Mouse (Mus musculus) lung, adult 18-20 months (tissue): Measurements from ENCODE around the gene Sowahb.
A peak's percentile ranks its signal among the peaks of the same experiment; 100 is the strongest.

Experiments
- DNase-seq, 2 experiments: peaks; one replicate each; pipeline ENCODE4 v3.0.0; 2022; ENCODE audit warnings: mixed read lengths in 2 of 2

Gene Sowahb

GRCm38 (mm10) chr5:93000774-93001757 is 43.8 kb downstream of the Sowahb start:
- DNase-seq: peak; percentile 43 to 56

- no peak for DNase-seq
Measured at GRCm38 (mm10) chr5:93000060-93000459, 44.8 kb downstream of the Sowahb start.

GRCm38 (mm10) chr5:92998494-92999016 is 46.3 kb downstream of the Sowahb start:
- DNase-seq: no peak

GRCm38 (mm10) chr5:92997428-92998120 is 47.2 kb downstream of the Sowahb start:
- peak; percentile 11 to 32 for DNase-seq

GRCm38 (mm10) chr5:92994861-92995260 is 50.0 kb downstream of the Sowahb start:
- peak in 1 of 2 experiments; percentile 19 for DNase-seq

GRCm38 (mm10) chr5:92994309-92994708 is 50.5 kb downstream of the Sowahb start:
- DNase-seq: no peak

- DNase-seq: no peak
Measured at GRCm38 (mm10) chr5:92992106-92992505, 52.7 kb downstream of the Sowahb start.
